Mouse (Mus musculus) limb, embryonic 12.5 days (tissue): ENCODE measurements around the gene Ttc28. TPM values are rescaled to one million over a fixed set of nuclear protein-coding genes. Genes with fewer than 3 reads are reported as not detected.

ENCODE experiments used
- ATAC-seq: fragments of 200-750 bp; cut with Nextera tagmentation; 2 replicates; pipeline ENCODE4 v1.8.0; 2017; ENCODE audit warnings: low read depth, moderate TSS enrichment; ENCODE audit not compliant: insufficient number of reproducible peaks, insufficient read depth, low FRiP score, low TSS enrichment
- H3K27ac ChIP-seq: fragments of 300-500 bp; sonication (generic); 2 replicates; pipeline ENCODE4 v1.5.1; 2016; ENCODE audit warnings: mild to moderate bottlenecking, moderate library complexity
- H3K27me3 ChIP-seq: fragments of 300-500 bp; sonication (generic); 2 replicates; pipeline ENCODE4 v1.6.1; 2016; ENCODE audit warnings: mild to moderate bottlenecking, moderate library complexity
- H3K36me3 ChIP-seq: fragments of 300-500 bp; sonication (generic); 2 replicates; pipeline ENCODE4 v1.6.1; 2016; ENCODE audit warnings: mild to moderate bottlenecking, moderate library complexity
- H3K4me1 ChIP-seq: fragments of 300-500 bp; sonication (generic); replicated peaks from 2 replicates; pipeline ENCODE4 v1.6.1; 2016
- H3K4me2 ChIP-seq: fragments of 300-500 bp; sonication (generic); 2 replicates; pipeline ENCODE4 v1.6.1; 2016; ENCODE audit warnings: mild to moderate bottlenecking, moderate library complexity
- H3K4me3 ChIP-seq: fragments of 300-500 bp; sonication (generic); replicated peaks from 2 replicates; pipeline ENCODE4 v1.5.1; 2016; ENCODE audit warnings: mild to moderate bottlenecking
- H3K9ac ChIP-seq: fragments of 300-500 bp; sonication (generic); replicated peaks from 2 replicates; pipeline ENCODE4 v1.6.1; 2016; ENCODE audit warnings: mild to moderate bottlenecking, moderate library complexity
- H3K9me3 ChIP-seq: fragments of 300-500 bp; sonication (generic); 2 replicates; pipeline ENCODE4 v1.6.1; 2016; ENCODE audit warnings: mild to moderate bottlenecking, moderate library complexity
- WGBS: fragments of 180-500 bp; shearing (Covaris S2); methylation state at CpG from one replicate; pipeline ENCODE4 v1.1.7; 2016; 5-methylcytosine and 5-hydroxymethylcytosine counted together
- polyA plus RNA-seq: library from polyadenylated mRNA; unstranded; fragments of >200 nt; fragmentation: Nextera tagmentation; extraction: Ambion mirVana; gene quantifications from 2 replicates; pipeline ENCODE4 v1.2.1, GENCODE M21; 2016

Gene Ttc28
- polyA plus RNA-seq, 1 experiment from 2014 or later = 20.0 TPM

DNA sequence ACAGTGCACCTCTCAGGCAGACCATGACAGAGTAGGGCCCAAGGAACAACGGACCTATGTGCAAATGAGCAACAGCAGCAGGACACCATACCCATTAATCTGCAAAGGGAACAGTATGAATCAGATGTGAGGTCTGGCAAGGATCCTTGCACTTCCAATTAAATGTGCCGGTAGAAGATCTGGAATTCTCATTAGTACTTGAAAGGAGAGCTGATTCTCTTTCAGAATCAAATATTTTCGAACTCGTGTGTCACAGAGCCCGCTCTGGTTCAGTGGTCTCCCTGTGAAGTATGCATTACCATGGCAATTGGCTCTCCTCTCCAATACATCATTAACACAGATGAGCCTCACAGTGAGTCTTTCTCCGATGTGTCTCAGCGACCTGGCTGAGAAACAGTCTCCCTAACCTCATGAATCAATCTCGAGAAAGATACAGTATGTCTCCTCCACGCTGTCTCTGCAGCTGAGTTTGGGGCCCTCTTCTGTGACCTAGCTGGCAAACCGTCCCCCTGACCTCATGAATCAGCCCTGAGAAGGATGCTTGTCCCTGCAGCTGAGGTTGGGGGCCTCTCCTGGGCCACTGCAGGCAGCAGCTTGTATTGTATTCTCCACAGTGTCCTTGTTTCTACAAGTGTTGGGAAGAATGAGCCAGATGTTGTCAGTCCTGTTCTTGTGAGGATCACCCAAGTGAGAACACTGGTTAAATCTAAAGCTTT lies 241.3 kb downstream of the Ttc28 start:
- Histone ChIP-seq H3K27ac (peak overlapping the region; percentile 45; the same call in 1 of the 2 replicates), H3K27me3 (no peaks in the 10 kb centered on the region), H3K4me1 (peaks cover 58% of the 10 kb centered on the region), H3K4me2 (no peak overlapping the region; the same call in 1 of the 2 replicates), H3K9me3 (no peaks in the 10 kb centered on the region), H3K36me3 (no peaks in the 10 kb centered on the region), H3K4me3 (no peak overlapping the region), H3K9ac (no peak overlapping the region)
- ATAC-seq = no peak
- 39% methylated on average over 10 of the region's 10 CpGs for WGBS

DNA sequence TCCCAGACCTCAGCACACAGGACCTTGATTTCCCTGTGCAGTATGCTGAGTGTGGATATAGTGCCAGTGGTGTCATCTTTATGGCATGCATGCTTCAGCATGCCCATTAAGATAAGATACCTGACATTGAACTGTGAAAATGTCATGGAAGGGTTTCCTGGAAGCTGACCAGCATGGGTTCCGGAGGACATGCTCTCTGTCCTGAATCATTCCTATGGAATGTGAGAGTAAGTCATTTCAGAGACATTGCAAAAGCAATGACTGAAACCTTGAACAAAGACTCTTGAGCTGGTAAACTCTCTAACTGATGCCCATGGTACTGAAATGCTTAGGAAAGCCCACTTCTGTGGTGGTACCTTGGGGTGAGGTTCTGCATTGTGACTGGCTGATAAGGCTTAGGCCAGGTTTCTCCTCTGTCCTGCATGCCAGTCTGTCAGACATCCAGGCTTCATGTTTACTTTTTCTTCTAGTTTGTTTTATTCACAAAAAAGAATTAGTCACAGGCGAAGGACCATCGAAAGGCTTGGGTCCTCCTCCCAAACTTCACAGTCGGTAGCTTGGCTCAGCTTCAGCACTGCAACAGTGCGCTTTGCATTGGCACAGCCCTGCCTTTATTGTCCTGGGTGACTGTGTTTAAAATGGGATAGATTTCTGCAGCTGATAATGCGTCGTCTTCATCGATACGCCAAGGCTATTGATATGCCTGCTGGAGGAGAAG lies 242.9 kb downstream of the Ttc28 start:
- no peak overlapping the region for H3K27ac ChIP-seq
- no peaks in the 10 kb centered on the region for H3K36me3 ChIP-seq
- no peak for ATAC-seq
- H3K4me3 ChIP-seq = no peak overlapping the region
- H3K9me3 ChIP-seq = no peaks in the 10 kb centered on the region
- 83% methylated on average over 9 of the region's 9 CpGs for WGBS
- peaks cover 50% of the 10 kb centered on the region for H3K4me1 ChIP-seq
- no peaks in the 10 kb centered on the region for H3K27me3 ChIP-seq
- no peak overlapping the region for H3K4me2 ChIP-seq
- no peak overlapping the region for H3K9ac ChIP-seq

DNA sequence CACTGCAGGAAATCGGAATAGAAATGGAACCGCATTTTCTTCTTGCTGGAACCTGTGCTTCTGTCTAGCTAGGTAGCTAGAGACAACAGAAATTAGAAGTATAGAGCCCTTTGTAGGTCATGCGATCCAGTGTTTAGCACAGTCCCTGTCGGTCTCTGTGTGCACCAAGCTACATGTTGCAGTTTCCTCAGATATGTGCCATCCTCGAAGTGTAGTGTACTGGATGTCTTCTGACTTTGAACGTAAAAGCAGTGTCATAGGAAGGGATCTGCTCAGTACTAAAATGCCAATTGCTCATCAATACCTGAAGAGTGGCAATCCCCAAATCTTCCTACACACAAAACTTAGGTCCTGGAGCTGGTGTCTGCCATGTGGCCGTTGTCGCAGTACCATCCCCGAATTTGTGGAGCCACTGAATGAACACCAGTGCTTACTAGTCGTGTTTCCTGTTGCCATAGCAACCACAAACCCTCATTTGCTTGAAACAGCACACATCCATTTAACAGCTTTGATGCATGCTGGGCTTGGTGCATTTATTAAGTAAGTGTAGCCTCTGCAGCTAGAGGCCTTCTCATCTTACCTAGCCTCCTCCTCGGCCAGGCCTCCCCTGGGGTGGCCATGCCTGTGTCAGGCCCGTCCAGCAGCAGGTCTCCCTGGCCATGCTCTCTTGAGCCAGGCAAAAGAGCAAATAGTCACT lies 243.6 kb downstream of the Ttc28 start:
- Histone ChIP-seq H3K9me3 (no peaks in the 10 kb centered on the region), H3K4me2 (no peak overlapping the region), H3K9ac (no peak overlapping the region), H3K27ac (0 out of 2 replicates have a peak overlapping the region, but pooled peaks have one; percentile 20), H3K36me3 (no peaks in the 10 kb centered on the region), H3K27me3 (no peaks in the 10 kb centered on the region), H3K4me1 (peaks cover 46% of the 10 kb centered on the region), H3K4me3 (no peak overlapping the region)
- WGBS = 45% methylated on average over 12 of the region's 12 CpGs
- ATAC-seq = 0 out of 2 replicates have a peak, but pooled peaks have one; percentile 30

DNA sequence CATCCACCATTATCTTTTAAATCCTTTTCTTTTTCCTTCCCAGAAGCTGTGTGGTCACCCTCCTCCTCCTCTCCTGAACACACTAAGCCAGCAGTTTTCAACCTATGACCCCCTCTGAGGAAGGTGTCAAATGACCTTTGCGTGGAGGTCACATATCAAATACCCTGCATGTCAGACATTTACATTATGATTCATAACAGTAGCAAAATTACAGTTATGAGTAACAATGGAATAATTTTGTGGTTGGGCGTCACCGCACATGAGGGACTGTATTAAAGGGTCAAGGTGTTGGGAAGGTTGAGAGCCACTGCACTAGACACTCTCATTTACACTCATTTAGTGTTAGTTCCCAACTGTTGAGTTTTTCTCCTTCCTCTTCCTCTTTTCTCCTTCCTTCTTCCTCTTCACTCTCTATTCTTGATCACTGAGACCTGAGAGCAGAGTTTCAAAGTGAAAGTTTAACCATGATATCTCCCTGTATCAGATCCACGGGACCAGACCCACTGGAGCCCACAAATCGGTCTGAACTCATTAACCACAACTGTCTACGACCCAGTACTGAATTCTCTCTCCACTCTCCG lies 245.1 kb downstream of the Ttc28 start:
- H3K4me1 ChIP-seq = peaks cover 33% of the 10 kb centered on the region
- no peak overlapping the region for H3K9ac ChIP-seq
- H3K27ac ChIP-seq = no peak overlapping the region
- ATAC-seq = no peak
- H3K4me3 ChIP-seq = no peak overlapping the region
- H3K9me3 ChIP-seq = no peaks in the 10 kb centered on the region
- WGBS = 87% methylated on average over 7 of the region's 7 CpGs
- H3K36me3 ChIP-seq = no peaks in the 10 kb centered on the region
- no peak overlapping the region for H3K4me2 ChIP-seq
- H3K27me3 ChIP-seq = no peaks in the 10 kb centered on the region

DNA sequence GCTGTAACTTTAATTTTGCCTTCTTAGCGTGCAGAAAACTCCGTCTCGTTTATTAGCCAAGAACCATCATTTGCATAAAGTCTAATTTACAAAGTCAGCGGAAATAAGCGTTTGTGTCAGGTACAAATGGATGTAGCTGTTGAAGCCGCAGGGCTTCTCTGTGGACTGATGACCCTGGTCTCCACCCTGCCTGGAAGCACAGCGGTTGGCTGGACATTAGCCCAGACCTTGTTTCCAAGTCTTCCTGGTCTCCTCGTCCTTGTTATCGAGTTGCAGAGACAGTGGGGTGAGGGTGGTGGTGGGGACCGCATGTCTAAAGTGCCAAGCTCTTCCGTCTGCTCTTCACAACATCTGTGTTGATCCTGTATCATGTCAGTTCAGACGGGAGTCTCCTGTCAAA lies 246.1 kb downstream of the Ttc28 start:
- Histone ChIP-seq H3K36me3 (no peaks in the 10 kb centered on the region), H3K9ac (no peak overlapping the region), H3K4me3 (no peak overlapping the region), H3K27ac (no peak overlapping the region), H3K9me3 (no peaks in the 10 kb centered on the region), H3K4me1 (peaks cover 23% of the 10 kb centered on the region), H3K4me2 (no peak overlapping the region), H3K27me3 (no peaks in the 10 kb centered on the region)
- no peak for ATAC-seq
- WGBS = 90% methylated on average over 12 of the region's 12 CpGs

DNA sequence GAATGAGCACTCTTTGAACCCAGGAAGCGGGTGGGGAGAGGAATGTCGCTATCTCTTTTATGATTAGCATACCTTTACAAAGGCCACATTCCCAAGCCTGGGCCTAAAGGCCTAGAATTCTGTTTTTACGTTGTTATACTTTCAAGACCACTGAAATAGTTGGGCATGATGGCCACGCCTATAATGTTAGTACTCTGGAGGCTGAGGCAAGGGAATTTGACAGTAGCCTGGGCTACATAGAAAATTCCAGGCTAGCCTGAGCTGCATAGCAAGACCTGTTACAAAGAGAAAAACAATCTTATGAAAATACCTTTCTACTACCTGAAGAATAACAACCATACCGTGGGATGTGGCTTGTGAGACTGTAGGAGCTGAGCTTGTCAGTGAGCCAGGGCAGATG lies 248.2 kb downstream of the Ttc28 start:
- Histone ChIP-seq H3K9ac (no peak overlapping the region), H3K4me2 (no peak overlapping the region), H3K4me1 (peaks cover 12% of the 10 kb centered on the region), H3K4me3 (no peak overlapping the region), H3K27me3 (no peaks in the 10 kb centered on the region), H3K36me3 (0 out of 2 replicates have a peak, but pooled peaks cover 5% of the 10 kb centered on the region), H3K27ac (no peak overlapping the region), H3K9me3 (no peaks in the 10 kb centered on the region)
- ATAC-seq = no peak
- WGBS = 75% methylated on average over 5 of the region's 5 CpGs

DNA sequence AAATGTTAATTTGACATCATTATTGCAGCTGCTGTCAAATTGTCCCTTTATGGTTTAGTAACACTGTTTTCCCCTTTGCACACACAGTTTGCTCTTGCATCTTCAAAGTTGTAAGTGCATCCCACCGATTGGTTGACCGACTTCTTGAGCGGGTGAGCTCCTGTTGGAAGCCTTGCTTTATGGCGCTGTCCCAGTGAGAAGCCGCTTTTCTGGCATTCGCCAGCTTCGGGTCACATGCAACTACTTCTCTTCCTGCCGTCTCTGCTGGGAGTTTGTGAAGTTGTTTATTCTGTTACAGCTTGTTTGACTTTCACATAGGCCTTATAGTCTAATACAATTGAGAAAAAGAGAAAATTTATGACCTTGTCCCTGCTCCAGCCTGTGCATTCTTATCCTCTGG lies 250.5 kb downstream of the Ttc28 start:
- WGBS = 91% methylated on average over 8 of the region's 8 CpGs

DNA sequence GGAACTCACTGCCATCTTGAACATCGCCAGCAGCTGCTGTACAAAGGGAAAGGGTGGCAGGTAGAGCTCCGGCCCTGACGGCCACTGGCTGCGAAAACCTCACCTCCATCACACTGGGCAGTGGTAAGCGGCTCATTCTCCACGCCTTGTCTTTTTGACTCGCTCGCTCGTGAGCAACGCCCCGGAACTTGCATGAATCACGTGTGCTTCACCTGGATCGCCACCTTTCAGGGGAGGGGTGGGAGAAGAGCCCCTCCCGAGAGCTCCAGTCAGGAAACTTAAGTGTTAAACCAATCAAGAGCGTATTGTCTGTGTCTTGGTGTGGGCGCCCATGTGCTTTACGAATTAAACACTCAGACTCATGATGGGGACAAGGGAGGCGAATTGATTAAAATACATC lies 252.0 kb downstream of the Ttc28 start:
- Histone ChIP-seq H3K27ac (no peak overlapping the region), H3K36me3 (0 out of 2 replicates have a peak, but pooled peaks cover 5% of the 10 kb centered on the region), H3K4me2 (no peak overlapping the region), H3K9me3 (no peaks in the 10 kb centered on the region), H3K4me3 (no peak overlapping the region), H3K27me3 (no peaks in the 10 kb centered on the region), H3K9ac (no peak overlapping the region), H3K4me1 (peaks cover 12% of the 10 kb centered on the region)
- ATAC-seq = no peak
- WGBS = 94% methylated on average over 18 of the region's 18 CpGs

More for the DNA sequence above, 250.5 kb downstream of the Ttc28 start:
- Histone ChIP-seq H3K27me3 (no peaks in the 10 kb centered on the region), H3K4me3 (no peak overlapping the region), H3K4me2 (no peak overlapping the region), H3K9ac (no peak overlapping the region), H3K4me1 (0 out of 2 replicates have a peak, but pooled peaks cover 2% of the 10 kb centered on the region), H3K9me3 (no peaks in the 10 kb centered on the region), H3K27ac (no peak overlapping the region), H3K36me3 (0 out of 2 replicates have a peak, but pooled peaks cover 5% of the 10 kb centered on the region)
- no peak for ATAC-seq

DNA sequence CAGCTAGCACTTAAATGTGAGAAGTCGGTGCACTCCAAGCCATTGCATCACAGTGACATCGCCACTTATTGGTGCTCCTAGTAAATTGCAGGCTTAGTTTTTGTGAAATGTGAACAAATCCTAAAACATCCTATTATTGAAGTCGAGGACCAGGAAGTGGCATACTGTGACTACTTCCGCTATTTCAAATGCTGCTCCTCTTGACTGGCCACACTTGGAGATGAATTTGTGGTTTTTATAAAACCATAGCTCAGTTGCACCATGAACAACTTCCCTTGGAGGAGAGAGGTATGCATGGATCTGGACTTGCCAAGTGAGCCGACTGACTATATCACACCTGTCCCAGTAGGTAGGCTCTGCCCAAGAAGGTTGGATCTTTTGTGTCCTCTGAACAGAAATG lies 253.5 kb downstream of the Ttc28 start:
- H3K27ac ChIP-seq = no peak overlapping the region
- no peak overlapping the region for H3K4me3 ChIP-seq
- no peak for ATAC-seq
- no peaks in the 10 kb centered on the region for H3K9me3 ChIP-seq
- 0 out of 2 replicates have a peak, but pooled peaks cover 5% of the 10 kb centered on the region for H3K36me3 ChIP-seq
- H3K4me2 ChIP-seq = no peak overlapping the region
- no peaks in the 10 kb centered on the region for H3K27me3 ChIP-seq
- no peak overlapping the region for H3K9ac ChIP-seq
- peaks cover 28% of the 10 kb centered on the region for H3K4me1 ChIP-seq
- 92% methylated on average over 5 of the region's 5 CpGs for WGBS

DNA sequence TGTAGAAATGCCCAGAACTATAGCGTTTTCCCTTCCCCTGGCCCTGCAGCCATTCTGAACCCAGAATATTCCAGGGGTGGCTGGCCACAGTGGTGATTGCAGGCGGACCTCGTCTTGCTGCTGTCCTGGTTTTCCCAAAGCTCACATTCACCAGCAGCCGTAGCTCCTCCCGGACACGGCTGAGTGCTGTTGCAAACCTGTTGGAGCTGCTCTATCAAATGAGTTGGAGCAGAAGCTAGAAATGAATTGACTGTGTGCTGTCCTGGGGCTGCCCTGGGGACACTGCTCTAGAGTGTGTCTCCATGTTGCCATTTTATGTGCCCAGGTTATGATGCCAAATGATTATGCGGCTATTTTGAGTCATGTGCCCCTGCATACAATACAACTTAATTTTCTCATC lies 254.2 kb downstream of the Ttc28 start:
- Histone ChIP-seq H3K4me3 (no peak overlapping the region), H3K27ac (no peak overlapping the region), H3K27me3 (no peaks in the 10 kb centered on the region), H3K9ac (no peak overlapping the region), H3K36me3 (0 out of 2 replicates have a peak, but pooled peaks cover 5% of the 10 kb centered on the region), H3K4me1 (peaks cover 34% of the 10 kb centered on the region), H3K9me3 (no peaks in the 10 kb centered on the region), H3K4me2 (no peak overlapping the region)
- ATAC-seq = no peak
- WGBS = 87% methylated on average over 7 of the region's 7 CpGs

DNA sequence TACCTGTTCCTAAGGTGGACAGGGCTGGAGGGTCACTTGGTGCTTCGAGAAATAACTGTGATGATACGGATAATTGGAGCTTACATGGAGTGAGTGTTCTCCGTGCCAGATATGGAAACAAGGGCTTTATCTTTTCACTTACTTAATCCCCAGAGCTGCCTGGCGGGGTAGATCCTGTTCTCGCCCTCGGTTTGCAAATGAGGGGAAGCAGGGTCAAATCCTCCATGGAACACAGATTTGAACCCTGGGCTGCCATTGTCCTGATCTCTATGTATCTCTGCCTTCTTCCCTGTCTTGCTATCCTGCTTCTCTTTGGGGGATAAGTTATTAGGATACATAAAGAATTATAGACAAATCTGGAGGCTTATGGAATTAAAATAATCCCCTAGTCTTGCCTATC lies 257.7 kb downstream of the Ttc28 start:
- no peak for ATAC-seq
- 40% methylated on average over 6 of the region's 6 CpGs for WGBS
- Histone ChIP-seq H3K27me3 (no peaks in the 10 kb centered on the region), H3K36me3 (no peaks in the 10 kb centered on the region), H3K9me3 (no peaks in the 10 kb centered on the region), H3K4me2 (peak overlapping the region; percentile 42), H3K4me1 (peaks cover 56% of the 10 kb centered on the region), H3K4me3 (no peak overlapping the region), H3K27ac (no peak overlapping the region), H3K9ac (no peak overlapping the region)
